Mouse (Mus musculus): ENCODE measurements around the gene 2310039H08Rik. TPM values are rescaled to one million over a fixed set of nuclear protein-coding genes. Genes with fewer than 3 reads are reported as not detected.
"Not testable (repeated sequence)": the region's sequence is repeated elsewhere in the genome, so short reads cannot be mapped to it uniquely, and the experiment has no call there.

Gene 2310039H08Rik
- polyA plus RNA-seq, 1 experiment from 2014 or later, result 75.6 TPM

DNA sequence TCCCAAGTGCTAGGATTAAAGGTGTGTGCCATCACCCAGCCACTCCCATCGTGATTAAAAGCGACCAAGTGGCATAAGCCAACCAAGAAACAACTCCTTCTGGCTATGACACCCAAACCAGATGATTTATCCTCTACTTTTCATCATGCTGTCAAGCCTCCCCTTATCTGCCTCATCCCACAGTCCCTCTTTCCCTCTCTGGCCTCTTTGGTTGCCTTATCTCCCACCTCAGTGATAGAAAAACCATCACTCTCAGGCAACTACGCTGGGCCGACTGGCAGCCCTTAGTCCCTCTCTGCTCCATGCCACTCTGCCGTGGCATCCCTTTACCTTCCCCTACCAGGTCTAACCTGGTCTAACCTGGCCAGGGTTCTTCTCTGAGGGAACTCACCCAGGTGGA is 14.5 kb downstream of the 2310039H08Rik start:
- ATAC-seq (replicated peaks; ENCODE audit: low FRiP score), result no peak
- H3K9ac ChIP-seq, result no peak overlapping the region
- no peaks in the 10 kb centered on the region for H3K9me3 ChIP-seq (replicated peaks)
- H3K36me3 ChIP-seq, result no peaks in the 10 kb centered on the region
- H3K4me3 ChIP-seq (replicated peaks), result no peak overlapping the region
- H3K4me1 ChIP-seq, result no peaks in the 10 kb centered on the region
- H3K4me2 ChIP-seq, result no peak overlapping the region
- H3K27me3 ChIP-seq, result no peaks in the 10 kb centered on the region
- 87% methylated on average over 5 of the region's 5 CpGs for WGBS
- no peak overlapping the region for H3K27ac ChIP-seq

GRCm38 (mm10) chr17:46787974-46788373 is 15.5 kb downstream of the 2310039H08Rik start:
- not testable (repeated sequence) for H3K36me3 ChIP-seq; H3K27me3 ChIP-seq; ATAC-seq (replicated peaks; ENCODE audit: low FRiP score); H3K9ac ChIP-seq; H3K4me2 ChIP-seq; H3K4me1 ChIP-seq; H3K9me3 ChIP-seq (replicated peaks); H3K27ac ChIP-seq; H3K4me3 ChIP-seq (replicated peaks)
- WGBS, result 66% methylated on average over 2 of the region's 2 CpGs

DNA sequence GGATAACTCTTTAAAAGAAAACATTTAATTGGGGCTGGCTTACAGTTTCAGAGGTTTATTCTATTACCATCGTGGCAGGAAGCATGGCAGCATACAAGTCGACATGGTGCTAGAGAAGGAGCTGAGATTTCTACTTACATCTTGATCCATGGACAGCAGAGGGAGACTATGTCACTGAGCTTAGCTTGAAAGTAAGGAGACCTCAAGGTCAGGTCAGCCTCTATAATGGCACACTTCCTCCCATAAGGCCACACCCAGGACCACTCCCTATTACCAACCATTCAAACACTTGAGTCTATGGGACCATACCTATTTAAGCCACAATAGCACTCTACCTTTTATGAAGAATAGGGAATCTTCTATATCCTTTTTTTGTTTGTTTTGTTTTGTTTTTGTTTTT is 20.5 kb downstream of the 2310039H08Rik start:
- no peak for ATAC-seq (replicated peaks; ENCODE audit: low FRiP score)
- Histone ChIP-seq H3K4me3 (replicated peaks) (no peak overlapping the region), H3K36me3 (no peaks in the 10 kb centered on the region), H3K4me2 (no peak overlapping the region), H3K9me3 (replicated peaks) (0 out of 2 replicates have a peak, but pooled peaks cover 3% of the 10 kb centered on the region), H3K27me3 (no peaks in the 10 kb centered on the region), H3K9ac (no peak overlapping the region), H3K4me1 (0 out of 2 replicates have a peak, but pooled peaks cover 7% of the 10 kb centered on the region), H3K27ac (no peak overlapping the region)
- WGBS, result 81% methylated on average over 2 of the region's 2 CpGs

- WGBS, result 78% methylated on average over 4 of the region's 4 CpGs
- Histone ChIP-seq H3K9ac (no peak overlapping the region), H3K27me3 (no peaks in the 10 kb centered on the region), H3K4me3 (replicated peaks) (no peak overlapping the region), H3K4me2 (no peak overlapping the region), H3K9me3 (replicated peaks) (0 out of 2 replicates have a peak, but pooled peaks cover 3% of the 10 kb centered on the region), H3K4me1 (0 out of 2 replicates have a peak, but pooled peaks cover 7% of the 10 kb centered on the region), H3K27ac (no peak overlapping the region), H3K36me3 (peaks cover 24% of the 10 kb centered on the region)
- no peak for ATAC-seq (replicated peaks; ENCODE audit: low FRiP score)
Observed at GRCm38 (mm10) chr17:46796743-46797142, 24.3 kb downstream of the 2310039H08Rik start.

DNA sequence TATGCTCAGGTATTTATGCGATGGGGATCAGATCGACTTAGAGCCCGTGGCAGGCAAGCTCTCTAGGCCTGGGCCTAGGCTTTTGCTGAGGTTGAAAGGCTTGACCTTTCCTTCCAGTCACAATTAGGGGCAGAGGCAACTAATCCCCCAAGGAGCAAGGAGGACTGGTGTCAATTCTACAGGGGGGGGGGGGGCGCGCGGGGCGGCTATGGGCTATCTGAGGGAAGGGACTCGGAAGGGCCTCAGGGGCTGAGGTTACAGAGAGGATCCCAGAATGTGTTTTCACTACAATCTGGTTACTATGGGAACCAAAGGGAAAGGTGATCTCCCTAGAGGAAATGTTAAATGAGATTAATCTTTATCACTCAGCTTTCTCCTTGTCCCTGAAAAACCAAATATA is 25.0 kb downstream of the 2310039H08Rik start:
- H3K9me3 ChIP-seq (replicated peaks), result 0 out of 2 replicates have a peak, but pooled peaks cover under 1% of the 10 kb centered on the region
- no peaks in the 10 kb centered on the region for H3K27me3 ChIP-seq
- H3K4me2 ChIP-seq, result no peak overlapping the region
- H3K36me3 ChIP-seq, result peaks cover 25% of the 10 kb centered on the region
- H3K4me1 ChIP-seq, result 0 out of 2 replicates have a peak, but pooled peaks cover 7% of the 10 kb centered on the region
- WGBS, result 53% methylated on average over 8 of the region's 8 CpGs
- no peak overlapping the region for H3K9ac ChIP-seq
- H3K4me3 ChIP-seq (replicated peaks), result no peak overlapping the region
- H3K27ac ChIP-seq, result peak overlapping the region; percentile 48; the same call in 1 of the 2 replicates
- 0 out of 2 replicates have a peak, but pooled peaks have one; percentile 22 for ATAC-seq (replicated peaks; ENCODE audit: low FRiP score)

DNA sequence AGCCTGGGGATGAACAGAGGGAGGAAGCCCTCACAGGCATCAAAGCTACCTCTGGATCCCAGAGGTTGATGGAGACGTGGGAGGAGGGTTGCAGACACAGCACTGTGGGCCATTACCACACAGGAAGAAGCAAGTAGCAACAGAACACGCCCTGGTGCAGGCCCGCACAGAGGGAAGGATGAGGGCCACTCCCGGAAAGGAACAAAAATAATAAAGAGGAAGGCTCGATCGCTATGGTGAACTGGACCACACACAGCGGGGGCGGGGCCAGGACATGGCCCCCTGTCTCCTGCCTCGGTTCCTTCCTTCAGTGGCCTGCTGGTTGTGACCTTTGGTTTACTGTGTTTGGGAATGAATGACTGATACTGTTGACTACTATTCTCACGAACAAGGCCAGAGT is 27.2 kb downstream of the 2310039H08Rik start:
- peaks cover 28% of the 10 kb centered on the region for H3K36me3 ChIP-seq
- no peak for ATAC-seq (replicated peaks; ENCODE audit: low FRiP score)
- H3K9ac ChIP-seq, result no peak overlapping the region
- H3K4me1 ChIP-seq, result 0 out of 2 replicates have a peak, but pooled peaks cover 7% of the 10 kb centered on the region
- peak overlapping the region; percentile 20; the same call in 1 of the 2 replicates for H3K27ac ChIP-seq
- WGBS, result 65% methylated on average over 10 of the region's 10 CpGs
- H3K9me3 ChIP-seq (replicated peaks), result no peaks in the 10 kb centered on the region
- H3K4me2 ChIP-seq, result no peak overlapping the region
- no peak overlapping the region for H3K4me3 ChIP-seq (replicated peaks)
- H3K27me3 ChIP-seq, result no peaks in the 10 kb centered on the region

- no peak overlapping the region for H3K4me3 ChIP-seq (replicated peaks)
- H3K27me3 ChIP-seq, result no peaks in the 10 kb centered on the region
- H3K36me3 ChIP-seq, result peaks cover 48% of the 10 kb centered on the region
- ATAC-seq (replicated peaks; ENCODE audit: low FRiP score), result no peak
- H3K27ac ChIP-seq, result no peak overlapping the region
- H3K4me2 ChIP-seq, result no peak overlapping the region
- no peaks in the 10 kb centered on the region for H3K9me3 ChIP-seq (replicated peaks)
- no peak overlapping the region for H3K9ac ChIP-seq
- WGBS, result 74% methylated on average over 6 of the region's 6 CpGs
- H3K4me1 ChIP-seq, result 0 out of 2 replicates have a peak, but pooled peaks cover 7% of the 10 kb centered on the region
Observed at GRCm38 (mm10) chr17:46801761-46802160, 29.3 kb downstream of the 2310039H08Rik start.

GRCm38 (mm10) chr17:46808376-46808775 is 35.9 kb downstream of the 2310039H08Rik start:
- Histone ChIP-seq H3K9me3 (replicated peaks) (no peaks in the 10 kb centered on the region), H3K9ac (no peak overlapping the region), H3K36me3 (peaks cover 75% of the 10 kb centered on the region), H3K27ac (no peak overlapping the region), H3K4me3 (replicated peaks) (no peak overlapping the region), H3K27me3 (no peaks in the 10 kb centered on the region), H3K4me2 (no peak overlapping the region), H3K4me1 (no peaks in the 10 kb centered on the region)
- ATAC-seq (replicated peaks; ENCODE audit: low FRiP score), result no peak
- 92% methylated on average over 10 of the region's 10 CpGs for WGBS

GRCm38 (mm10) chr17:46809131-46809830 is 36.8 kb downstream of the 2310039H08Rik start:
- Histone ChIP-seq H3K4me2 (no peak overlapping the region), H3K27ac (no peak overlapping the region), H3K36me3 (peaks cover 80% of the 10 kb centered on the region), H3K4me1 (no peaks in the 10 kb centered on the region), H3K9me3 (replicated peaks) (no peaks in the 10 kb centered on the region), H3K4me3 (replicated peaks) (no peak overlapping the region), H3K9ac (no peak overlapping the region), H3K27me3 (no peaks in the 10 kb centered on the region)
- no peak for ATAC-seq (replicated peaks; ENCODE audit: low FRiP score)
- WGBS, result 89% methylated on average over 6 of the region's 6 CpGs

GRCm38 (mm10) chr17:46810672-46811071 is 38.2 kb downstream of the 2310039H08Rik start:
- no peaks in the 10 kb centered on the region for H3K27me3 ChIP-seq
- WGBS, result 90% methylated on average over 3 of the region's 3 CpGs
- peaks cover 73% of the 10 kb centered on the region for H3K36me3 ChIP-seq

GRCm38 (mm10) chr17:46812442-46812841 is 40.0 kb downstream of the 2310039H08Rik start:
- 91% methylated on average over 1 of the region's 1 CpGs for WGBS
- Histone ChIP-seq H3K36me3 (peaks cover 59% of the 10 kb centered on the region), H3K4me2 (no peak overlapping the region), H3K9me3 (replicated peaks) (no peaks in the 10 kb centered on the region), H3K4me1 (no peaks in the 10 kb centered on the region), H3K4me3 (replicated peaks) (no peak overlapping the region), H3K27ac (no peak overlapping the region), H3K27me3 (no peaks in the 10 kb centered on the region), H3K9ac (no peak overlapping the region)
- no peak for ATAC-seq (replicated peaks; ENCODE audit: low FRiP score)

More at GRCm38 (mm10) chr17:46810672-46811071, 38.2 kb downstream of the 2310039H08Rik start:
- Histone ChIP-seq H3K27ac (no peak overlapping the region), H3K9ac (no peak overlapping the region), H3K9me3 (replicated peaks) (no peaks in the 10 kb centered on the region), H3K4me3 (replicated peaks) (no peak overlapping the region), H3K4me1 (no peaks in the 10 kb centered on the region), H3K4me2 (no peak overlapping the region)
- no peak for ATAC-seq (replicated peaks; ENCODE audit: low FRiP score)

GRCm38 (mm10) chr17:46813637-46814036 is 41.2 kb downstream of the 2310039H08Rik start:
- Histone ChIP-seq H3K9me3 (replicated peaks) (no peaks in the 10 kb centered on the region), H3K27ac (no peak overlapping the region), H3K4me2 (no peak overlapping the region), H3K27me3 (no peaks in the 10 kb centered on the region), H3K4me1 (no peaks in the 10 kb centered on the region), H3K4me3 (replicated peaks) (no peak overlapping the region), H3K9ac (no peak overlapping the region), H3K36me3 (peaks cover 54% of the 10 kb centered on the region)
- whole genome bisulfite sequencing, result 79% methylated on average over 8 of the region's 8 CpGs
- ATAC-seq (replicated peaks; ENCODE audit: low FRiP score), result no peak

All from kidney, embryonic 15.5 days (tissue).